Mouse (Mus musculus): Measurements from ENCODE around the gene Mthfsl. TPM values are rescaled to one million over a fixed set of nuclear protein-coding genes. Genes with fewer than 3 reads are reported as not detected.
"Not testable (repeated sequence)": the region's sequence is repeated elsewhere in the genome, so short reads cannot be mapped to it uniquely, and the experiment has no call there.

Mthfsl gene
- polyA plus RNA-seq (2012; rRNA removed): 14.0 and 15.6 TPM in 2 replicates

- WGBS: 4% methylated on average over 11 of the region's 12 CpGs
- DNase-seq (ENCODE audit: low read depth, low spot score): not testable (repeated sequence)
Observed at GRCm38 (mm10) chr9:88719989-88720537, at the start of gene Mthfsl. Gene Mthfsl, minus strand, starts transcription at chr9:88720296.

- WGBS: 81% methylated on average over 5 of the region's 5 CpGs
- DNase-seq (ENCODE audit: low read depth, low spot score): not testable (repeated sequence)
Observed at GRCm38 (mm10) chr9:88769470-88769869, 49.4 kb upstream of the Mthfsl start.

GRCm38 (mm10) chr9:88746687-88747086 is 26.6 kb upstream of the Mthfsl start:
- DNase-seq (ENCODE audit: low read depth, low spot score): not testable (repeated sequence)
- WGBS: no CpG with 5 or more reads among the region's 2 CpGs

GRCm38 (mm10) chr9:88746046-88746445 is 25.9 kb upstream of the Mthfsl start:
- 73% methylated on average over 1 of the region's 2 CpGs for WGBS
- not testable (repeated sequence) for DNase-seq (ENCODE audit: low read depth, low spot score)

- not testable (repeated sequence) for DNase-seq (ENCODE audit: low read depth, low spot score)
Observed at GRCm38 (mm10) chr9:88735289-88735688, 15.2 kb upstream of the Mthfsl start.

- 51% methylated on average over 1 of the region's 1 CpGs for WGBS
- DNase-seq (ENCODE audit: low read depth, low spot score): not testable (repeated sequence)
Observed at GRCm38 (mm10) chr9:88733182-88733581, 13.1 kb upstream of the Mthfsl start.

GRCm38 (mm10) chr9:88732334-88732733 is 12.2 kb upstream of the Mthfsl start:
- DNase-seq (ENCODE audit: low read depth, low spot score): not testable (repeated sequence)
- WGBS: 78% methylated on average over 2 of the region's 3 CpGs

GRCm38 (mm10) chr9:88731728-88732127 is 11.6 kb upstream of the Mthfsl start, which contains the start of gene Bcl2a1d:
Gene Bcl2a1d, minus strand, starts transcription at chr9:88731914.
- 56% methylated on average over 5 of the region's 5 CpGs for WGBS
- not testable (repeated sequence) for DNase-seq (ENCODE audit: low read depth, low spot score)

- DNase-seq (ENCODE audit: low read depth, low spot score): not testable (repeated sequence)
Observed at GRCm38 (mm10) chr9:88728311-88728710, 8.2 kb upstream of the Mthfsl start.

- DNase-seq (ENCODE audit: low read depth, low spot score): not testable (repeated sequence)
Observed at GRCm38 (mm10) chr9:88721628-88722027, 1.5 kb upstream of the Mthfsl start.

- WGBS: 7% methylated on average over 19 of the region's 46 CpGs
- DNase-seq (ENCODE audit: low read depth, low spot score): not testable (repeated sequence)
Observed at GRCm38 (mm10) chr9:88719073-88719921, 799 bp downstream of the Mthfsl start.

- DNase-seq (ENCODE audit: low read depth, low spot score): not testable (repeated sequence)
- WGBS: 59% methylated on average over 5 of the region's 5 CpGs
Observed at GRCm38 (mm10) chr9:88718593-88718992, 1.5 kb downstream of the Mthfsl start.

- WGBS: 34% methylated on average over 2 of the region's 2 CpGs
- not testable (repeated sequence) for DNase-seq (ENCODE audit: low read depth, low spot score)
Observed at GRCm38 (mm10) chr9:88718140-88718539, 2.0 kb downstream of the Mthfsl start.

GRCm38 (mm10) chr9:88714515-88714914 is 5.6 kb downstream of the Mthfsl start:
- not testable (repeated sequence) for DNase-seq (ENCODE audit: low read depth, low spot score)
- WGBS: 83% methylated on average over 5 of the region's 5 CpGs

- not testable (repeated sequence) for DNase-seq (ENCODE audit: low read depth, low spot score)
Observed at GRCm38 (mm10) chr9:88712164-88712749, 7.8 kb downstream of the Mthfsl start.

GRCm38 (mm10) chr9:88710910-88711438 is 9.1 kb downstream of the Mthfsl start:
- DNase-seq (ENCODE audit: low read depth, low spot score): not testable (repeated sequence)
- 96% methylated on average over 4 of the region's 5 CpGs for WGBS

More at GRCm38 (mm10) chr9:88712164-88712749, 7.8 kb downstream of the Mthfsl start:
- 44% methylated on average over 3 of the region's 3 CpGs for WGBS

- 89% methylated on average over 2 of the region's 2 CpGs for WGBS
- not testable (repeated sequence) for DNase-seq (ENCODE audit: low read depth, low spot score)
Observed at GRCm38 (mm10) chr9:88710439-88710838, 9.7 kb downstream of the Mthfsl start.

- DNase-seq (ENCODE audit: low read depth, low spot score): not testable (repeated sequence)
- 67% methylated on average over 5 of the region's 5 CpGs for WGBS
Observed at GRCm38 (mm10) chr9:88709794-88710193, 10.3 kb downstream of the Mthfsl start.

- DNase-seq (ENCODE audit: low read depth, low spot score): no peak
- WGBS: 85% methylated on average over 6 of the region's 6 CpGs
Observed at GRCm38 (mm10) chr9:88709304-88709703, 10.8 kb downstream of the Mthfsl start.

GRCm38 (mm10) chr9:88706700-88707099 is 13.4 kb downstream of the Mthfsl start:
- no peak for DNase-seq (ENCODE audit: low read depth, low spot score)
- WGBS: 91% methylated on average over 4 of the region's 4 CpGs

Measured in large intestine, adult 2 months (tissue).